Mouse (Mus musculus) ES-Bruce4 (cell line): ENCODE data around the gene Cdcp2. TPM values are rescaled to one million over a fixed set of nuclear protein-coding genes. Genes with fewer than 3 reads are reported as not detected.

Experiments used
- H3K27ac ChIP-seq: 2 replicates; pipeline ENCODE4 v1.5.1; 2012; ENCODE audit warnings: low read length, inconsistent platforms; ENCODE audit not compliant: insufficient read depth
- H3K27me3 ChIP-seq: 2 replicates; pipeline ENCODE4 v1.6.1; 2012; ENCODE audit warnings: mild to moderate bottlenecking, low read length, inconsistent platforms; ENCODE audit not compliant: control insufficient read depth, poor library complexity, insufficient read depth, severe bottlenecking
- H3K36me3 ChIP-seq: 2 replicates; pipeline ENCODE4 v1.6.1; 2012; ENCODE audit warnings: inconsistent platforms, mild to moderate bottlenecking, low read length, moderate library complexity; ENCODE audit not compliant: control insufficient read depth, poor library complexity, insufficient read depth, severe bottlenecking
- H3K4me1 ChIP-seq: one replicate; pipeline ENCODE4 v1.8.1; 2011; ENCODE audit warnings: low read length; ENCODE audit not compliant: control insufficient read depth, insufficient read depth
- H3K4me3 ChIP-seq: 2 replicates; pipeline ENCODE4 v1.5.1; 2011; ENCODE audit warnings: low read depth, mild to moderate bottlenecking, low read length
- H3K9ac ChIP-seq: 2 replicates; pipeline ENCODE4 v1.6.1; 2012; ENCODE audit warnings: low read depth, mild to moderate bottlenecking, inconsistent platforms; ENCODE audit not compliant: poor library complexity, severe bottlenecking
- H3K9me3 ChIP-seq: replicated peaks from 2 replicates; pipeline ENCODE4 v1.6.1; 2012; ENCODE audit warnings: mild to moderate bottlenecking, low read length, inconsistent platforms; ENCODE audit not compliant: control insufficient read depth, poor library complexity, insufficient read depth, severe bottlenecking
- CTCF ChIP-seq: IDR thresholded peaks from one replicate; pipeline ENCODE4 v1.8.1; 2011; ENCODE audit warnings: low read depth, low read length
- EP300 ChIP-seq: IDR thresholded peaks from 2 replicates; pipeline ENCODE4 v1.6.1; 2011; ENCODE audit warnings: low read depth, low read length; ENCODE audit not compliant: insufficient read depth
- POLR2A ChIP-seq: IDR thresholded peaks from one replicate; pipeline ENCODE4 v1.8.1; 2011; ENCODE audit warnings: low read length; ENCODE audit not compliant: insufficient read depth
- polyA plus RNA-seq: library from polyadenylated mRNA; stranded (reverse); fragments of >200 nt; gene quantifications from 2 replicates; pipeline ENCODE4 v1.2.4, GENCODE M21; 2011; ENCODE audit warnings: low read depth; ENCODE audit not compliant: missing spikeins, insufficient read depth, insufficient read length

Gene Cdcp2
- polyA plus RNA-seq, 1 experiment = not detected

- no peaks in the 10 kb centered on the region for H3K4me1 ChIP-seq
Measured at GRCm38 (mm10) chr4:107067151-107067840, 29.4 kb upstream of the Cdcp2 start.

GRCm38 (mm10) chr4:107072343-107072742, 24.3 kb upstream of the Cdcp2 start:
- Histone ChIP-seq H3K27me3 (no peaks in the 10 kb centered on the region), H3K9me3 (no peaks in the 10 kb centered on the region), H3K9ac (no peak overlapping the region), H3K4me1 (no peaks in the 10 kb centered on the region), H3K27ac (no peak overlapping the region), H3K36me3 (no peaks in the 10 kb centered on the region), H3K4me3 (no peak overlapping the region)
- TF ChIP-seq CTCF = no peak

More at GRCm38 (mm10) chr4:107067151-107067840, 29.4 kb upstream of the Cdcp2 start:
- no peaks in the 10 kb centered on the region for H3K9me3 ChIP-seq
- H3K9ac ChIP-seq = peak overlapping the region; percentile 91
- H3K36me3 ChIP-seq = peaks cover 5% of the 10 kb centered on the region; the same call in 1 of the 2 replicates
- H3K27me3 ChIP-seq = no peaks in the 10 kb centered on the region
- TF ChIP-seq POLR2A (no peak), EP300 (no peak), CTCF (no peak)
- H3K27ac ChIP-seq = no peak overlapping the region
- peak overlapping the region; percentile 87 for H3K4me3 ChIP-seq

- Histone ChIP-seq H3K9ac (no peak overlapping the region), H3K36me3 (no peaks in the 10 kb centered on the region), H3K4me1 (no peaks in the 10 kb centered on the region), H3K9me3 (no peaks in the 10 kb centered on the region), H3K27me3 (no peaks in the 10 kb centered on the region), H3K4me3 (no peak overlapping the region), H3K27ac (no peak overlapping the region)
- TF ChIP-seq CTCF (no peak), EP300 (no peak), POLR2A (no peak)
Measured at GRCm38 (mm10) chr4:107075456-107075855, 21.2 kb upstream of the Cdcp2 start.

GRCm38 (mm10) chr4:107078894-107079293, 17.8 kb upstream of the Cdcp2 start:
- H3K9ac ChIP-seq = no peak overlapping the region
- no peaks in the 10 kb centered on the region for H3K4me1 ChIP-seq
- no peaks in the 10 kb centered on the region for H3K36me3 ChIP-seq
- H3K4me3 ChIP-seq = no peak overlapping the region
- H3K9me3 ChIP-seq = no peaks in the 10 kb centered on the region
- H3K27me3 ChIP-seq = no peaks in the 10 kb centered on the region
- TF ChIP-seq EP300 = no peak
- no peak for TF ChIP-seq POLR2A
- TF ChIP-seq CTCF = no peak
- no peak overlapping the region for H3K27ac ChIP-seq

- Histone ChIP-seq H3K27me3 (no peaks in the 10 kb centered on the region), H3K4me3 (no peak overlapping the region), H3K9ac (no peak overlapping the region), H3K27ac (no peak overlapping the region), H3K36me3 (no peaks in the 10 kb centered on the region), H3K4me1 (no peaks in the 10 kb centered on the region), H3K9me3 (no peaks in the 10 kb centered on the region)
- TF ChIP-seq CTCF (no peak), POLR2A (no peak), EP300 (no peak)
Measured at GRCm38 (mm10) chr4:107079716-107080115, 17.0 kb upstream of the Cdcp2 start.

GRCm38 (mm10) chr4:107082185-107082584, 14.5 kb upstream of the Cdcp2 start:
- no peak for TF ChIP-seq CTCF
- no peak for TF ChIP-seq POLR2A
- TF ChIP-seq EP300 = no peak
- Histone ChIP-seq H3K9ac (no peak overlapping the region), H3K4me1 (no peaks in the 10 kb centered on the region), H3K36me3 (no peaks in the 10 kb centered on the region), H3K9me3 (no peaks in the 10 kb centered on the region), H3K27ac (no peak overlapping the region), H3K27me3 (no peaks in the 10 kb centered on the region), H3K4me3 (no peak overlapping the region)
